Mouse (Mus musculus) heart, embryonic 11.5 days (tissue): ENCODE results near the gene Nts. TPM values are rescaled to one million over a fixed set of nuclear protein-coding genes. Genes with fewer than 3 reads are reported as not detected.
"Not testable (repeated sequence)": the region's sequence is repeated elsewhere in the genome, so short reads cannot be mapped to it uniquely, and the experiment has no call there.

ENCODE experiments used
- ATAC-seq: fragments of 200-750 bp; cut with Nextera tagmentation; replicated peaks from 2 replicates; pipeline ENCODE4 v1.8.0; 2017; ENCODE audit warnings: moderate library complexity; ENCODE audit not compliant: insufficient number of reproducible peaks, low FRiP score, low TSS enrichment
- H3K27ac ChIP-seq: fragments of 300-500 bp; sonication (generic); 2 replicates; pipeline ENCODE4 v1.5.1; 2014; ENCODE audit warnings: mild to moderate bottlenecking, low read depth, low read length
- H3K27me3 ChIP-seq: fragments of 300-500 bp; sonication (generic); 2 replicates; pipeline ENCODE4 v1.6.1; 2014; ENCODE audit warnings: mild to moderate bottlenecking, low read length, mixed read lengths; ENCODE audit not compliant: control insufficient read depth, insufficient read depth
- H3K36me3 ChIP-seq: fragments of 300-500 bp; sonication (generic); 2 replicates; pipeline ENCODE4 v1.6.1; 2014; ENCODE audit warnings: mild to moderate bottlenecking, low read length, moderate library complexity, mixed read lengths; ENCODE audit not compliant: control insufficient read depth, insufficient read depth
- H3K4me1 ChIP-seq: fragments of 300-500 bp; sonication (generic); 2 replicates; pipeline ENCODE4 v1.6.1; 2014; ENCODE audit warnings: low read length; ENCODE audit not compliant: control insufficient read depth, insufficient read depth
- H3K4me2 ChIP-seq: fragments of 300-500 bp; sonication (generic); 2 replicates; pipeline ENCODE4 v1.6.1; 2014; ENCODE audit warnings: mild to moderate bottlenecking, moderate library complexity
- H3K4me3 ChIP-seq: fragments of 300-500 bp; sonication (generic); 2 replicates; pipeline ENCODE4 v1.5.1; 2014; ENCODE audit warnings: low read depth, low read length
- H3K9ac ChIP-seq: fragments of 300-500 bp; sonication (generic); 2 replicates; pipeline ENCODE4 v1.6.1; 2014; ENCODE audit warnings: mild to moderate bottlenecking, low read depth, low read length, moderate library complexity
- H3K9me3 ChIP-seq: fragments of 300-500 bp; sonication (generic); replicated peaks from 2 replicates; pipeline ENCODE4 v1.6.1; 2016; ENCODE audit warnings: low read length; ENCODE audit not compliant: control insufficient read depth
- WGBS: fragments of 180-500 bp; shearing (Covaris S2); extraction: QIAGEN DNeasy Blood & Tissue Kit; methylation state at CpG from one replicate; pipeline ENCODE4 v1.1.7; 2014; ENCODE audit not compliant: insufficient replicate concordance; 5-methylcytosine and 5-hydroxymethylcytosine counted together
- polyA plus RNA-seq: library from polyadenylated mRNA; unstranded; fragments of >200 nt; fragmentation: Nextera tagmentation; extraction: Ambion mirVana; gene quantifications from 2 replicates; pipeline ENCODE4 v1.2.1, GENCODE M21; 2014

The Nts gene
- polyA plus RNA-seq, 1 experiment from 2014 or later = 5.5 TPM

DNA sequence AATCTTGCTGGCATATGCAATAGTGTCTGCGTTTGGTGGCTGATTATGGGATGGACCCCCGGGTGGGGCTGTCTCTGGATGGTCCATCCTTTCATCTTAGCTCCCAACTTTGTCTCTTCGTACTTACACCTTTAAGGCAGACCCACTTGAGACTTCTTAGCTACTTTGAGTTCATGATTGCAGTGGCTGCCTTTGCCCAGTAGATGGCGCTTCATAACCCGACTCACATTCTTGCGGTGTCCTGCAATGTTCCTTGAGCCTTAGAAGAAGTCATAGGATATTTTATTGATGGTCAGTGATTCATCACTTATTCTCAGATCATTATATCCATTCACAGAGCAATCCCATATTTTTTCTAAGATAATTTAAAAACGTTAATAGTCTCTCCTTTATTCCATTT lies 38.5 kb downstream of the Nts start:
- H3K4me2 ChIP-seq = no peak overlapping the region
- no peak overlapping the region for H3K4me3 ChIP-seq
- no peaks in the 10 kb centered on the region for H3K9me3 ChIP-seq
- no peak for ATAC-seq
- no peak overlapping the region for H3K9ac ChIP-seq
- H3K4me1 ChIP-seq = no peaks in the 10 kb centered on the region
- no peak overlapping the region for H3K27ac ChIP-seq
- 10% methylated on average over 7 of the region's 7 CpGs for WGBS
- H3K27me3 ChIP-seq = no peaks in the 10 kb centered on the region
- no peaks in the 10 kb centered on the region for H3K36me3 ChIP-seq

GRCm38 (mm10) chr10:102449449-102449848 lies 40.8 kb downstream of the Nts start:
- H3K27ac ChIP-seq = no peak overlapping the region
- no peaks in the 10 kb centered on the region for H3K4me1 ChIP-seq
- H3K36me3 ChIP-seq = no peaks in the 10 kb centered on the region
- H3K9me3 ChIP-seq = no peaks in the 10 kb centered on the region
- H3K27me3 ChIP-seq = no peaks in the 10 kb centered on the region
- no peak for ATAC-seq
- H3K4me2 ChIP-seq = no peak overlapping the region
- H3K4me3 ChIP-seq = no peak overlapping the region
- H3K9ac ChIP-seq = no peak overlapping the region
- WGBS = 3% methylated on average over 7 of the region's 7 CpGs

DNA sequence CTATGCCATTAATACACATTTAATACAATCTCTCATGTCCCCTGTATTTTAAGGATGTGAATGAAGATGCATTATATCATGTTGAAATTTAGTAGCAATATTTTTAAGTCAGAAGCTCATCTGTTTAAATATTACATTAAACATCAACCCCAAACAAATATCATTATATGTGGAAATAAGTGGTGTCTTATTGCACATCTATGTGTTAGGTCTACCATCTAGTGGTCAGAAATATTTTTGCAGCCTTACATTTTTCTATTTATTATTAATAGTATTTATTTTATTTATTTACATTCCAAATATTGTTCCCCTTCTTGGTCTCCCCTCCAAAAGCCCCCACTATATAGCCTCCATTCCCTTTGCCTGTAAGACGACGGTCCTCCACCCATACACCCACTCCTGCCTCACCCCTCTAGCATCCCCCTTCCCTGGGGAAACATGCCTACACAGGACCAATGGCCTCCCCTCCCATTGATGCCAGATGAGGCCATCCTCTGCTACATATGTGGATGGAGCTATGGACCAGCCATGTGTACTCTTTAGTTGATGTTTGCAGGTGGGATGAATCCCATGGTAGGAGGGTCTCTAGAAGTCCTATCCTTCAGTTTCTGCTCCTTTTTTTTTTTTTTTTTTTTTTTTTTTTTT lies 45.3 kb downstream of the Nts start:
- Histone ChIP-seq H3K4me3 (no peak overlapping the region), H3K4me1 (no peaks in the 10 kb centered on the region), H3K9ac (no peak overlapping the region), H3K27ac (no peak overlapping the region), H3K9me3 (no peaks in the 10 kb centered on the region), H3K27me3 (no peaks in the 10 kb centered on the region), H3K36me3 (no peaks in the 10 kb centered on the region), H3K4me2 (no peak overlapping the region)
- ATAC-seq = peak; percentile 57; the same call in 1 of the 2 replicates
- WGBS = 25% methylated on average over 2 of the region's 2 CpGs

DNA sequence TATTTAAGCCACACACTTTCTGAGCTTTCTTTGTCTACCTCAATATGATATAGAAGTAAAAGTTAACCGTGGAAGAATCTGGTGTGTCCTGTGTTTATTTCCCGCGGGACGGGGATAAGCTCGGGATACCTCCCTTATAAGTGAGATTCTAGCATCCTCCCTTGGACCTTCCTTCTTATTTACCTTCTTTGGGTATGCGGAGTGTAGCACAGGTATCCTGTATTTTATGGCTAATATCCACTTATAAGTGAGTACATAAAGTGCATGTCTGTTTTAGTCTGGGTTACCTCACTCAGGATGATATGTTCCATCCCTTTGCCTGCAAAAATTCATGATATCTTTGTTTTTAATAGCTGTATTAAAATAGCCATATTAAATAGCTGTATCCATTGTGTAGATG lies 54.8 kb downstream of the Nts start:
- not testable (repeated sequence) for H3K27ac ChIP-seq, H3K4me1 ChIP-seq, H3K27me3 ChIP-seq, H3K36me3 ChIP-seq, H3K4me3 ChIP-seq, H3K9me3 ChIP-seq, H3K9ac ChIP-seq, ATAC-seq
- 49% methylated on average over 6 of the region's 6 CpGs for WGBS
- peak overlapping the region; percentile 38 for H3K4me2 ChIP-seq

DNA sequence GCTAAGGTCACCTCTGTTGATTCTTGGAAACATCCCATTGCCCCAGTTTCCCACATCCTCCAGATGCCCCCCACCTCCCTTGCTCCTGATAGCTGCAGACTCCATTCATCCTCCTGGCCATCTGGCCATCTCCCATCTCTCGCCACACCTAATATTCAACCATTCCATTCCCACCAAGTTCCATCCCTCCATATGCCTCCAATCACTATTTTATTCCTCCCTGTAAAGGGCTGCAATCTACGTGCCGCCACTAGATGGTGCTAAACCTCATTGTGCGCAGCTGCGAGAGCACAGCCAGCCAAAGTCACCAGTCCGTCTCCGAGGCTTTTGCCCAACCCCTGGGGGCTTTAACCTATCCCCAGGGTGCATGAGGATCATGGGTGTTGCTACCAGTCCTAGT lies 55.2 kb downstream of the Nts start:
- ATAC-seq, H3K4me2 ChIP-seq, H3K27ac ChIP-seq, H3K4me3 ChIP-seq, H3K9ac ChIP-seq, H3K4me1 ChIP-seq, H3K36me3 ChIP-seq, H3K9me3 ChIP-seq, H3K27me3 ChIP-seq: not testable (repeated sequence)
- WGBS = 11% methylated on average over 5 of the region's 7 CpGs

Other genes with a start within 250 kb of the Nts start
- gene Rassf9, start 21.7 kb upstream of the Nts start, polyA plus RNA-seq = 0.63 and 1.3 TPM in 2 replicates